Mouse (Mus musculus): Measurements from ENCODE around the gene Oser1.

The Oser1 gene

DNA sequence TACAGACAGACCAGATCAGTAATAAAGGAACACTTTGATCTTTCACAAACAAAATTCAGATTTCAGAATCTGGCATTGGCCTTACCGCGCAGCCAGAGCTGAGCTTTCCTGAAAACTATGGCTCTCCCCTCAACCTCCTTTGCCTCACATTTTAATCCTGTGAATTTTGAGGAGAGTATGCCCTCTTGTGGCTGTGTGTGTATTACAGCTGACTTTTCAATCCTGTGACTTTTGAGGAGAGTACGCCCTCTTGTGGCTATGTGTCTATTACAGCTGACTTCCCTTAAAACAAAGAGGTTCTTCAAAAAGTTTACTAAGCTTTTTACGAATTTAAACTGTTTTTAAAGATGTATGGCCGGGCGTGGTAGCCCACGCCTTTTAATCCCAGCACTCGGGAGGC is 23.3 kb downstream of the Oser1 start:
- peak; percentile 96 for DNase-seq (ENCODE audit: low spot score)

DNA sequence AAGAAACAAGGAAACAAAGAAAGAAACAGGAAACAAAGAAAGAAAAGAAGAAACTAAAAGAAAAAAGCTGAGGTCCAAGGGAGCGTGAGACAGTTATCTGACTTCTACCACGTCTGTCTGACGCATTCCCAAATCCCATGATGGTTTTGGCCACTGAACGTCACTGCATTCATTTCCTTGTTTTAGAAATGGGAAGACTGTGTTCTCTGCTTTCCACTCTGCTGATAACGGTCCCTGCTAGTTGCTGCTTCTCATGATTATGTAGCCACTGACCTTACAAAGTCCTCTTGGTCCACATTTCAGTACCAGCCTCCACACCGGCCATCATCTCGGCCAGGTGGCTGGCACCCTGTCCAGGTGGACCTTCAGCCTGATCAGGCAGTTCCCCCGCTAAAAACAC is 25.3 kb downstream of the Oser1 start:
- DNase-seq (ENCODE audit: low spot score): no peak

DNA sequence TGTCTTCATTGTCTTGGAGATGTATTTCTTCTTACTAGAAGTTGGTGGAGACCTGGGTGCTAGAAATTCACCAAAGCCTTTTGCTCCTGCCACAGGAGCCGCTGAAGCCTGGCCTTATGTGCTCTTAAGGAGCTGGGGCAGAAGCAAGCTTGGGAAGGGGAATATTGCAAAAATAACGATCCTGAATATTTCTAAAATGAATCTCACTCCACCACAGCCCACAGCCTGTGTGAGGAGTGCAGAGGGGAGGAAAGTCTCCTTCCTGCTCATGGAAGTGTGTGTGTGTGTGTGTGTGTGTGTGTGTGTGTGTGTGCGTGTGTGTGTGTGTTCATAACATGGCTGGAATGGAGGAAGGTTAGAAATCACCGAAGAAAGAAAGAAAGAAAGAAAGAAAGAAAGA is 25.7 kb downstream of the Oser1 start:
- DNase-seq (ENCODE audit: low spot score): no peak

DNA sequence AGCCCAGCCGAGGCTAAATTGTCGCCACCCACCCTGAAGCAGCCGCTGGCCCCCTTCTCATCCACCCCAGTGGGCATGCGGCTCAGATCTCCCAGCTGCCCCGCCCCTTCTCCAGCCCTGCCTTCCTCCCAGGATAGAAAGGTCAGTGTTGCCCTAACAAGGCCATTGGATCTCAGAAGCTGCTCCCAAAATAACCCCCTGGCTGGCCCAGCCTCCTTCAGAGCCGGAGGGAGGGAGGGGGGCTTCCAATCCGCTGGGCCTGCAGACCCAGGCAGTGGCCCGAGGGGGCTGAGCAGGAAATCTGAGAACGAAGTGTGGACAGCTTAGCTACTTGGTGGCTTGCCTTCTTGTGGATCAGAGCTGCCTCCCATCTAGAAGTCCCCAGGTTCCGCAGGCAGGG is 26.6 kb downstream of the Oser1 start, which contains the start of gene Jph2:
Gene Jph2 (minus strand): TSS at position 89 of the 400 bp plus-strand sequence.
- DNase-seq (ENCODE audit: low spot score): peak; percentile 79

DNA sequence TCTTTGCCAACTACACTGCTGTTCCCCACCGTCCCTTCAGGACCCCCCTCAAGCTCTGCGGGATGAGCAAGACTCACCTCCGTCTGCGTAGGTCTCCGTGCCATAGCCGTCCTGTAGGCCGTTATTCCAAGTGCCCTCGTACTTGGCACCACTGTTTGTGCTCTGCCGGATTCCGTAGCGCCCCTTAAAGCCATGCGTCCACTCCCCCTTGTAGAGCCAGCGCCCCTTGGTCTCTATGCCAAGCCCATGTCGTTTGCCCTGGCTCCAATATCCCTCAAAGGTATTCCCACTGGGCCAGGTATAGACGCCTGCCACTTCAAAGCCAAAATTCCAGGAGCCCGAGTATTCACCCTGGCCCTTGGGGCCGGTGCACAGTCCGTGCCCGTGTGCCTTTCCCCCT is 27.4 kb downstream of the Oser1 start:
- DNase-seq (ENCODE audit: low spot score): no peak

DNA sequence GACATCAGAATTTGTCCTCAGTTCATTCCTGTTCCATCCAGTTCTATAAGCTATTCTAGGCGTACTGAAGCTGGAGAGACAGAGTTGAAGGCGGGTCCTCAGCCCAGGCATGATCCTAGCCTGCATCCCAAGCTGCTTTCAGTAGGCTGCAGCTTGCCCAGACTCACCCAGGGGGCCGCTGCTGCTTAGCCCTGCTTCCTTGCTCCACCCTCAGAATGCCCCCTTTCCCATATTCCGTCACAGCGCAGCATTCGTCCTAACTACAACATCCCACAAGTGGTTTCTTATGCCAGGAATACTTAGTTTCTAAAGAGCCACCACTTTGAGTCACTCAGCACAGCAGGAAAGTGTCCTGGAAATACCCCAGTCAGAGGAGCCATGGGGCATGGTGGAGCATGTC is 29.5 kb downstream of the Oser1 start:
- no peak for DNase-seq (ENCODE audit: low spot score)

DNA sequence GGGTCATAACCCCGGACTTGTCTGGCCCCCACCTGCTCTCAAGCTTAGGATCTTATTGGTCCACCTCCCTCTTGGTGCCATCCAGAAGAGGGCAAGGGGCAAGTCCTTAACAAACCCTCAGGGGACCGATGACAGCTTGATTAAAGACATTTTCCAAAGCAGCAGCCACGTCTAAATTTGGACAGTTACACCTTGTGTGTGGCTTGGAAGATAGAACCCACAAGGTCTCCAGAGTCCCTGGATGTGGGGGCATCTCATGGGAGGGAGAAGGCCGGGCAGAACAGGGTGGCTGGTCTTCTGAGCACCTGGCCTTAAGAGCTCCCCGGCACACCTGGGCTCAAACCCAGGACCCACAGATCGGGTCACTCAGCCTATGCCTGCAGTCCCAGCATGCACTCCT is 30.5 kb downstream of the Oser1 start:
- no peak for DNase-seq (ENCODE audit: low spot score)

DNA sequence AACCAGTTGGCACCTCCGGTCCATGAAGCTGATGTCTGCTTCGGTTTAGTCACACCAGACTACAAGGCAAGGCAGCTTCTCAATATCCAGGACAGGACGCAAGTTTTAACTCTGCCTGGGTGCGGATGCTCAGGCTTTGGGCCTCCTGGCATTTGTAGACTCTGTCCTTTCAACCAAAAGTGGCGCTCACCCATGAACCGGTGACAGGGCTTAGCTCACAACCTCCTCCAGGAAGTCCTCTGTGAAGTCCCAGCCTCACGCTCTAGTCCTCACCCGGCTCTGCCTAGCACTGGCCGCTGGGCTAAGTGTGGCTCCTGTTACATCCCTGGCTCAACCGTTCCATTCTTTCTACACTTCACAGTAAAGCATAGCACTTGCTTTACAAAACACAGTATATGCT is 31.3 kb downstream of the Oser1 start:
- DNase-seq (ENCODE audit: low spot score): no peak

DNA sequence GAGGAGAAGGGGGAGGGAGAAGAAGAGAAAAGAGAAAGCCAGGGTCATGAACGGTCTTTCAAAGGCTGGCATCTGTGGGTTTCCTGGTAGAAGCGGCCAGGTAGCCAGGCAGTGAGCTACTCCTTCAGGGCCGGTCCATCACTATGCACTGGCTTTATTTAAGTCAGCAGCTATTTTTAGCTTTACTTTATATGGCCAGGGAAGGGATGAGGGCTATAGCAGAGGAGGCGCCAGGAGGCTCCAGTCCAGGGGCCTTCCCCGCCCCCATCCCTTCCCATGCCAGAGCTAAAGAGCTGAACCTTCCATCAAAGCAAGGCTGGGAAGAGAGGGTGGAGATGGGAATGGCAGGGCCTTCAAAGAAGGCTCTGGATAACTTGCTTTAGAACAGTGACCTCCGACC is 32.1 kb downstream of the Oser1 start:
- DNase-seq (ENCODE audit: low spot score): no peak

DNA sequence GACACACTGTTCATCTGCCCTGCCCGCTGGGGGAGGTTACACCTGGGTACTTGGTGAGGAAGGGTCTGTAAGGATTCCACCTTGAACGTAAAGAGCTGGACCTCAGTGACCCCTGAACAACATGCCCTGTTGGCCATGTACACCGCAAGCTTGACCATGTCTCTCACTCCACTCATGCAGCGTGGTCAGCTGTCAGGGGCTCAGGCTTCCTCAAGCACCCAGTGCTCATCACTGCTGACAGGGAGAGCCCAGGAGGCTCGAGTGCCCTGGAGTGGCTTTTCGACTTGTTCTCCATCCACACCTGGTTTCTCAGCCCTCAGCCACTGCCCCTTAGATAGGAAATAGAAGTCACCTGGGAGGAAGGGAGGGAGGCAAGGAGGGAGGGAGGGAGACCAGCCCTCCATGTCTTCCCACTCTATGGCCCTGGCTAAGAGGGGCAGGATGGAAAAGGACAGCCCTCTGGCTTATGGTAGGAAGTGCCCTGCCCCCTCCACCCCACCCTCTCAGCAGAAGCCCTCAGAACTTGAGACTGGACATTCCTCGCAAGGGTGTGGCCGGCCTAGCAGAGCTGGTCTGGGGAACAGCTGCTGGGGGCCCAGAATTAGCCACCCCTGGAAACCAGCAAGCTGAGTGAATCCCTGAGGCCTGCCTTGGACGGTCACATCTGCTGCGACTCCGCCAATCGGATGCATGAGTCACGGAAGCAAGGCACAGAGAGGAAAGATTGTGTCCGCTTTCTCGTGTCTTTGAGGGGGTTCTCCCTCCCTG is 37.9 kb downstream of the Oser1 start:
- DNase-seq (ENCODE audit: low spot score): no peak

DNA sequence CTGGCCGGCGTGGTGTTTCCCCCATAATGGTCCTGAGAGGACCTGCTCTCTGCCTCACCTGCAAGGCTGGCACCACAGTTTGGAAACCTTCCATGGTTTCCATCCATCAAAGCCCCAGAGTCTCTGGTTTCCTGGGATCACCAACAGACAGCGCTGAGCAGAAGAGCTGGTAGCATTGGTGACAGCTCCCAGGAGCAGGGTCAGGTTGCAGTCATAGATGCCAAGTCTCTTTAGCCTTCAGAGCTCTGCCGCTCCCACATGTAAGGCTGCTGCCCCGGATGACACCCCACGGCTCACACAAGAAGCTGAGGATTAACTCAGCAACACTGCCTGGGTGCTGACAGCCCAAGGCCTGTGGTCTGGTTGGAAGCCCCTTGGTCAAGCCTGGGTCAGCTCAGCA is 39.4 kb downstream of the Oser1 start:
- no peak for DNase-seq (ENCODE audit: low spot score)

DNA sequence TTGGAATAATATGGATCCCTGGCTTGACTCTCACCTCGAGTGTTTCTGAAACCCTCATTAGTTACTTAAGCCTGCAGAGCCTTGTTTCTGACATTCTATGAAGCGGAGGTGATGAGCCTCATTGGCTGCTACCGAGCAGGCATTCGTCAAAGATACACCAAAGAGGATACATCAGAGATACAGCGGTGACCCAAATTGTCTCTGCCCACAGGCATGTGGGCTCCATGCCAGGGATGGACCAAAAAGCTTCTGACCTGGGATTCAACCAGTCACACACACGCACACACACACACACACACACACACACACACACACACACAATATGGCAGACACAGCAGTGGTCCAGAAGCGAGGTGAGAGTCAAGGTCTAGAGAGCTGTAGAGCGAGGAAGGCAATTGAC is 43.3 kb downstream of the Oser1 start:
- no peak for DNase-seq (ENCODE audit: low spot score)

DNA sequence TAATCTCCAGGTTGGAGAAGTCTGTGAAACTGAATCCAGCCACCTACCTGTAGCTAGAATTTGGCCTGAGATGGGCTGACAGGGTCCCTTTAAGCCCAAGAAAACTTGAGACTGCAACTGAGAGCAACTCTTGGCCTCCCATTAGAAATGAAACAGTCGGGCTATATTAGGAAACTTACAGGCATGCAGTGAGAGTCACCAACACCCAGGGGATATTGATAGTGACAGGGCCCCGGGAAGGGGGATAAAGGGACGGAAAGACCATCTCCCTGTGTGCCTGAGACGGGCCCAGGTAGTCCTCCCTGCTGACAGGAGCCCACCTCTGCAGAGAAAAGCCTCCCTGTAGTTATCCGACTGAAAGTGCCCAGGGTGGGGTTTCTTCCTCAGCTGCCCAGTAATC is 45.1 kb downstream of the Oser1 start:
- no peak for DNase-seq (ENCODE audit: low spot score)

DNA sequence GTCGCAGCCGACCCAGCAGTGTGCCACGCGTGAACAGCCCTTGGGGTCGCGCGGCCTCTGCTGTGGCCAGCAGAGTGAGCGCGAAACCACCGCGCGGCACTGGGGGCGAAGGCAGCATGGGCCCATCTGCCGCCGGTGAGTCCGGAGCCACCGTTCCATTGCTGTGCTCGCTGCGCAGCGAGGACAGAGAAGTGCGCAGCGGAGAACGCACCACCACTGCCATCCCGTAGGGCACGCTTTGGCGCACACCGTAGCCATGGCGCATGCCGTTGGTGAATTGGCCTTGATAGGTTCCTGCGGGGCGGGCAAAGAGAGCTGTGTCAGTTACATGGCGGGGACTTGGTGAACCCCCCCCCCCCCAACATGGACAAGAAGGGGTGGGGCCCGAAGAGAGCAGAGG is 48.4 kb downstream of the Oser1 start:
- no peak for DNase-seq (ENCODE audit: low spot score)

DNA sequence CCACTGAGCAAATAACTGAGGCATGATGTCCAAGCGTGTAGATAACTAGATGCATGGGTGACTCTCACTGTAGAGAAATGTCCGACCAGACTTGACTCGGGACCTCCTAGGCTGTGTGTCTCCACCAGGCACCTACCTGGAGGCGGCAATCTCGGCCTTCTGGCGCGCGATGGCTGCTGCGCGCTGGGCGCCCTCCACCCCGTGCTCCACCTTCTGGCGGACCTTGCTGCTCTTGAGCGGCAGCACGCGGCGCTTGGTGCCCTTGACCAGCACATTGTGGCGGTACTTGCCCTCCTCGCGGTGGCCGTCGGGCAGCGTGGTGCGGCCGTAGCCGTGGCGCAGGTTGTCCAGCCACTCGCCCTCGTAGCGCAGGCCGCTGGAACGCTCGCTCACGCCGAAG is 49.0 kb downstream of the Oser1 start:
- no peak for DNase-seq (ENCODE audit: low spot score)

DNA sequence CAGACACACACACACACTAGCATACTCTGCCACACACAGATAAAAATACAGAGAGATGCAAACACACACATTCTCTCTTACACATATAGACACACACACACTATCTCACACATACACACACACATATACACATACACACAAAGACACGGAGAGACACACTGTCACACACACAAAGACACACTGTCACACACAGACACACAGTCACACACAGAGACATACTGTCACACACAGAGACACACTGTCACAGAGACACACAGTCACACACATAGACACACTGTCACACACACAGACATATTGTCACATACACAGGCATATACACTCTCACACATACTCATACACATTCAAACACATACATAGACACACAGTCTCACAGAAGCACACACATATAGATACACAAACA is 51.9 kb downstream of the Oser1 start:
- DNase-seq (ENCODE audit: low spot score): no peak

DNA sequence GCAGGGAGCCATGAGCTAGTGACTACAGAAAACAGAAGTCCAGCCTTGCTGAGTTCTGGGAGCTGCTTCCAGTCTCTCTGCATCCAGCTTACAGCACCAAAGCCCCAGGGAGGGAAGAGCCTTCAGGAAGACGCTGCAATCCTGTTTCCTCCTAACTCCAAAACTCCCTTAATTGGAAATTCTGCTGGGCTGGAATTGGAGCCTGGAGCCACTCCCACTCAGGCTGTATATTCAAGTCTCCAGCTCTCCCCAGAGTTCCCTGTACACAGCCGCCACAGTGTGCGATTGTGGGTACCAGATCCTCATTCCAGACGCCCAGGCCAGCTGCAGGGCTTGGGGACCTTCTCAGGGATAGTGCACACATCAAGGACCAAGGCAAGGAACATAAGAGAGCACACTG is 54.3 kb downstream of the Oser1 start:
- no peak for DNase-seq (ENCODE audit: low spot score)

DNA sequence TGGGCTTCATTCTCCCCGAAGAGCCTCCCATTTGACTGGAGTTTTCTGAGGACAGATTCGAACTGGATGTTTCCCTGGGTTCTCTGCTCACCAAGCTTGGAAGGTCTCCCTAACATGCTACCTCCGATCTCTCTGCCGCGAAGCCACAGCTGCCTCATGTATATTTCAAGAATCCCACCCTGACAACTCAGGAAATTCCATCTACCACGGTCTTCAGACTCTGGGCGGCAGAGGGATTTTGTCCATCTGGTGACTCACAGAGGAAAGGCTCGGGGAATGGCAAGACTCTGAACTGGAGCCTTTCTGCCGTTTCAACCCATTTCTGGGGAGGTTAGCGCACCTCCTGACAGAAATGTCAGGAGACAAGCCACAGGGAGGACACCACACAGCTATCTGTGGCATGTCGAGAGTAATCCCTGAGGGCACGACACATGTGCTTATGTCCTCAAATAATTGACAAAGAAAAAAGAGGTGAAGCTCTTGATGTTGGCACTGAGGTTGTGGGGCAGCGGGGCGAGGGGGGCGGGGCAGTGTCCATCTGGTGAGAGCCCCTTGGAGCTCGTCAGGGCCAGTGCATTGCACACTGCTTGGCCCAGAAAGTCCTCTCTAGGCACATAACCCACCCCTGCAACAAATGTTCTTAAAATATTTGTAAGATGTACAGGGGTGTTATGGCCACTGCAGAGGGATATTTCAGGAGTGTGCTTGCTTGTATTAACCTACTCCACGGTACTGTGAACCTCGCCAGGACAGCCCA is 59.5 kb downstream of the Oser1 start:
- DNase-seq (ENCODE audit: low spot score): no peak

DNA sequence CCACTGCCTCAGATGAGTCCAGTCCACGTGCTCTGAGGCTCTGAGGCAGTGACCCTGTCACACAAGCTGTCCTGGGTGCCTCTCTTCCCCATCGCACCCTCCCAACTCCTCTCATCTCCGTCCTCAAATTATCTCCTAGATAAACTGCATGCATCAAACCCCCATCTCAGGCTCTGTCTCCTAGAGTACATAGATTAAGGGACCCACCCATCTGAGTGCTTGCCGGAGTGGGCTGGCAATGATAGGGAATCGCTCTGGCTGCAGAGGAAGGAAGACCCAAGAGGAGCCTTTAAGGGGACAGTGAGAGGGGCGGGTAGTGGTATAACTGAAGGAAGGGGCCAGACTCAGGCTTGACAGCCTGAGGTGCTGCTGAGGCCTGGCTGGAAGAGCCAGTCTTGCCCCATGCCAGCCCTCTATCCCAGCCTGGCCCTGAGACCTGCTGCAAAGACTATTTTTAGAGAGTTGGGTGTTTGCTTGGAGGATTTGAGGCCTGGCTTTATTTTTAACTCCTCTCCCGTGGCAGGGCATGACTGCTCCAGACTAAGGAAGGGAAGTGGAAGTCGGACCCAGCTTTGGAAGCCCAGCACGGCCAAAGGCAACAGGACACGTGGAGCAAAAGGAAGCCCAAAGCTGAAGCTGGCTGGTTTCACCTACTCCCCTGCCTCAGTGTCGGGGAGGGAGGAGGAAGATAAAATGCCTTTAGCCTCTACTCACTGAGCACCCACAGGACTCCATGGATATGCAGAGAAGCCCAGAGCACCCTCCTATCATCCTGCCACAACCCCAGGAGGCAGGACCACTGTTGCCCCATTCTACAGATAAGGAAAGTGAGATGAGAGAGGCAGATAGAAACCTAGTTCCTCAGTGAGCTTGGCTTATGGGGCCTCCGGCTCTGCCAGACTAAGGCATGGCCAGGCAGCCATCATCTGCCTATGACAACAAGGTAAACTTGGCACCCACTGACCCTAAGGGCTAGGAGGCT is 61.3 kb downstream of the Oser1 start:
- DNase-seq (ENCODE audit: low spot score): no peak

DNA sequence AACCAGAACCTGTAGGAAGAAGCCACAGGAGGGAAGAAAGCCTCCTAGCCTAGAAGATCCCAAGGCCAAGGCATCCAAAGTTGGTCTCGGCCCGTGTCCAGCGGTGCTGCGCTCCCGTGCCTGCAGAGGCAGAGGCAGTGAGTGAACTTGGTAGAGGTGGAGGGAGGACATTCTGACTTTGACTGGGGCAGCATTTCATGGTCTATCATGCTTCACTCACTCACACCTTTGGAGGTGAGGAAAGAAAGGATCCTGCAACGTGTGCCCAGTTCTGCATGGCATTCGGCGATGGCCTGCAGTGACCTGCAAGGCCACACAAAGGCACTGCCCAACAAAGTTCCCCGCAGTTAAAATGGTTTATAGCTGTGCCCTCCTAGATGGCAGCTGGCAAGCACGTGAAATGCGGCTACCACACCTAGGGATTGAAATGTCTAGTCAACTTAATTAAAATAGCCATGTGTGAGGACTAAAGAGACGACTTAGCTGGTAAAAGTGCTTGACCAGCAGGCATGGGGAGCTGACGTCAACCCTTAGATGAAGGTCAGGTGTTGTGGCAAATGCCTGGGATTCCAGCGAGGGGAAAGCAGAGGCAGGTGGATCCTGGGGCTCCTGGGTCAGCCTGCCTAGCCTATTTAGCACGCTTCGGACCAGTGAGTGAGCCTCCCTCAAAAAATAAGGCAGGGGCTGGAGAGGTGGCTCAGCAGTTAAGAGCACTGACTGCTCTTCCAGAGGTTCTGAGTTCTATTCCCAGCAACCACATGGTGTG is 63.5 kb downstream of the Oser1 start:
- no peak for DNase-seq (ENCODE audit: low spot score)

DNA sequence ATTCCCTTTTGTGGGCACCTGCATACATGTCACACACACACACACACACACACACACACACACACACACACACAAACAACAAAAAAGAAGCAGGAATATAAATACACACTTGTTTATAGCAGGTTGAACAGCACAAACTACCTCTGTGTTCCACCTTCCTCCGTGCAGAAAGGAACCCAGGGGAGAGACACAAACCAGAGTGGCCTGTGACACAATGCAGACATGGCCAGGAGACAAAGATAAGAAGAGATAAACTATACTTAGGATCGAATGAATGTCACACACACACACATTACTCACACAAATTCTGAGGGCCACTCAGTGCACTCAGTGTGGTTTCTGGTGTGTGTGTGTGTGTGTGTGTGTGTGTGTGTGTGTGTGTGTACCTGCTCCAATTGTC is 65.2 kb downstream of the Oser1 start:
- DNase-seq (ENCODE audit: low spot score): no peak

DNA sequence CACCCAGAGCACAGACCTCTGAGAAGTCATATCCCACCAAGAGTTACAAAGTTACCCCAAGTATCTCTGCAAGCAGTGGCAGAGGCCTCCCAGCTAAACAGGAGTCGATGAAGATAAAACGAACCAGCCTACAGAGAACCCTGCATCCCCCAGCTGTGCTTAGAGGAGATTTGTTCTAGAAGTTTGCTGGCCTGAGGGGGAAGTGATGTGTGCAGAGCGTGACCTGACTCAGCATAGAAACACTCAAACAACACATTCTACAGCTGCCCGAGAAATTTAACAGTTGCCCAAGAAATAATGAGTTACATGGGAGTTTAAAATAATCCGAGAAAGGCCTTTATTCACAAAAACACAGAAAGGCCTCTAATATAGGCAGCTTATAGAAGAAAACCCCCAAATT is 65.8 kb downstream of the Oser1 start:
- no peak for DNase-seq (ENCODE audit: low spot score)

Data from embryo, embryonic 10.5 days (tissue).